Mouse (Mus musculus) small intestine, adult 2 months (tissue): ENCODE measurements around the gene Gna11. TPM values are rescaled to one million over a fixed set of nuclear protein-coding genes. Genes with fewer than 3 reads are reported as not detected.
A peak's percentile ranks its signal among the peaks of the same experiment; 100 is the strongest.

Experiments used
- H3K27ac ChIP-seq: fragments of 200-500 bp; 2 replicates; pipeline ENCODE4 v1.5.1; 2012; ENCODE audit warnings: low read depth, low read length, control low read depth, inconsistent platforms; ENCODE audit not compliant: insufficient read depth
- H3K27me3 ChIP-seq: fragments of 200-500 bp; 2 replicates; pipeline ENCODE4 v1.6.1; 2012; ENCODE audit warnings: mild to moderate bottlenecking, moderate library complexity, low read length, inconsistent platforms; ENCODE audit not compliant: control insufficient read depth, insufficient read depth
- H3K36me3 ChIP-seq: fragments of 200-500 bp; 2 replicates; pipeline ENCODE4 v1.6.1; 2012; ENCODE audit warnings: mild to moderate bottlenecking, low read length, control low read depth, inconsistent platforms; ENCODE audit not compliant: control insufficient read depth, insufficient read depth
- H3K4me1 ChIP-seq: fragments of 200-500 bp; 2 replicates; pipeline ENCODE4 v1.6.1; 2012; ENCODE audit warnings: low read length, inconsistent platforms, mixed read lengths; ENCODE audit not compliant: control insufficient read depth, insufficient read depth, insufficient read length
- H3K4me3 ChIP-seq: fragments of 200-500 bp; 2 replicates; pipeline ENCODE4 v1.5.1; 2012; ENCODE audit warnings: low read depth, mild to moderate bottlenecking, control low read depth, inconsistent platforms, low read length, moderate library complexity
- CTCF ChIP-seq: fragments of 200-500 bp; IDR thresholded peaks from 2 replicates; pipeline ENCODE4 v1.5.1; 2012; ENCODE audit warnings: low read depth, mild to moderate bottlenecking, control low read depth, inconsistent platforms, low read length, moderate library complexity, mixed read lengths; ENCODE audit not compliant: insufficient replicate concordance, insufficient read length; ENCODE audit errors: extremely low read depth
- POLR2A ChIP-seq: fragments of 200-500 bp; IDR thresholded peaks from 2 replicates; pipeline ENCODE4 v1.6.1; 2012; ENCODE audit warnings: low read depth, mild to moderate bottlenecking, control low read depth, inconsistent platforms, low read length, moderate library complexity
- WGBS: fragments of 180-500 bp; shearing (Covaris S2); methylation state at CpG from one replicate; pipeline ENCODE4 v1.1.7; 2018; 5-methylcytosine and 5-hydroxymethylcytosine counted together
- polyA plus RNA-seq: library from polyadenylated mRNA; depleted of rRNA; stranded (reverse); fragments of >200 nt; gene quantifications from 2 replicates; pipeline ENCODE4 v1.2.3, GENCODE M21; 2012

Gene Gna11
- polyA plus RNA-seq, 1 experiment, result 828 TPM

- no peak overlapping the region for H3K4me3 ChIP-seq
- H3K4me1 ChIP-seq, result peaks cover 13% of the 10 kb centered on the region
- no peak for TF ChIP-seq POLR2A
- no peak for TF ChIP-seq CTCF
- H3K36me3 ChIP-seq, result peaks cover 64% of the 10 kb centered on the region
- H3K27ac ChIP-seq, result no peak overlapping the region
- WGBS, result 83% methylated on average over 14 of the region's 14 CpGs
- H3K27me3 ChIP-seq, result no peaks in the 10 kb centered on the region
These were observed 55.0 kb downstream of the Gna11 start for GRCm38 (mm10) chr10:81489941-81490340.

- Histone ChIP-seq H3K4me1 (no peaks in the 10 kb centered on the region), H3K36me3 (peaks cover 63% of the 10 kb centered on the region), H3K4me3 (no peak overlapping the region), H3K27ac (no peak overlapping the region), H3K27me3 (no peaks in the 10 kb centered on the region)
- TF ChIP-seq POLR2A, result no peak
- WGBS, result 91% methylated on average over 11 of the region's 11 CpGs
These were observed 56.9 kb downstream of the Gna11 start for GRCm38 (mm10) chr10:81488081-81488480.

GRCm38 (mm10) chr10:81486496-81486895 is 58.5 kb downstream of the Gna11 start:
- peaks cover 8% of the 10 kb centered on the region; the same call in 1 of the 2 replicates for H3K4me1 ChIP-seq
- WGBS, result 87% methylated on average over 10 of the region's 10 CpGs
- H3K4me3 ChIP-seq, result no peak overlapping the region
- no peak overlapping the region for H3K27ac ChIP-seq
- peaks cover 8% of the 10 kb centered on the region for H3K27me3 ChIP-seq
- TF ChIP-seq POLR2A, result no peak
- TF ChIP-seq CTCF, result no peak
- peaks cover 48% of the 10 kb centered on the region for H3K36me3 ChIP-seq

- peaks cover 16% of the 10 kb centered on the region for H3K27me3 ChIP-seq
- no peak overlapping the region for H3K4me3 ChIP-seq
- H3K4me1 ChIP-seq, result peaks cover 8% of the 10 kb centered on the region; the same call in 1 of the 2 replicates
- no peak overlapping the region for H3K27ac ChIP-seq
- H3K36me3 ChIP-seq, result peaks cover 38% of the 10 kb centered on the region
- WGBS, result 52% methylated on average over 7 of the region's 7 CpGs
- TF ChIP-seq POLR2A (no peak), CTCF (no peak)
These were observed 59.4 kb downstream of the Gna11 start for GRCm38 (mm10) chr10:81485479-81486018.

- H3K27me3 ChIP-seq, result peaks cover 19% of the 10 kb centered on the region
- no peak for TF ChIP-seq POLR2A
- no peak for TF ChIP-seq CTCF
- H3K36me3 ChIP-seq, result peaks cover 33% of the 10 kb centered on the region
- 2% methylated on average over 2 of the region's 2 CpGs for WGBS
- H3K4me3 ChIP-seq, result no peak overlapping the region
- peaks cover 8% of the 10 kb centered on the region; the same call in 1 of the 2 replicates for H3K4me1 ChIP-seq
- no peak overlapping the region for H3K27ac ChIP-seq
These were observed 59.9 kb downstream of the Gna11 start for GRCm38 (mm10) chr10:81485060-81485449.

GRCm38 (mm10) chr10:81484441-81485059 is 60.4 kb downstream of the Gna11 start:
- Histone ChIP-seq H3K4me3 (no peak overlapping the region), H3K27ac (no peak overlapping the region), H3K4me1 (peaks cover 8% of the 10 kb centered on the region; the same call in 1 of the 2 replicates), H3K36me3 (peaks cover 29% of the 10 kb centered on the region), H3K27me3 (peaks cover 19% of the 10 kb centered on the region)
- WGBS, result 58% methylated on average over 6 of the region's 6 CpGs
- TF ChIP-seq CTCF, result no peak

GRCm38 (mm10) chr10:81483983-81484382 is 61.0 kb downstream of the Gna11 start:
- WGBS, result 17% methylated on average over 9 of the region's 9 CpGs
- TF ChIP-seq CTCF (peak; percentile 48; the same call in 1 of the 2 replicates), POLR2A (no peak)
- H3K27me3 ChIP-seq, result peaks cover 19% of the 10 kb centered on the region
- no peak overlapping the region for H3K27ac ChIP-seq
- peaks cover 25% of the 10 kb centered on the region for H3K36me3 ChIP-seq
- H3K4me1 ChIP-seq, result peaks cover 8% of the 10 kb centered on the region; the same call in 1 of the 2 replicates
- no peak overlapping the region for H3K4me3 ChIP-seq

- Histone ChIP-seq H3K4me1 (peaks cover 8% of the 10 kb centered on the region; the same call in 1 of the 2 replicates), H3K27ac (no peak within 1 kb of the TSS), H3K4me3 (peak within 1 kb of the TSS; percentile 65), H3K36me3 (peaks cover 11% of the 10 kb centered on the region; the same call in 1 of the 2 replicates), H3K27me3 (peaks cover 21% of the 10 kb centered on the region)
- WGBS, result under 1% methylated on average over 36 of the region's 36 CpGs
- TF ChIP-seq CTCF (peak; percentile 73), POLR2A (no peak)
These were observed 62.5 kb downstream of the Gna11 start, which contains the start of gene Celf5 for GRCm38 (mm10) chr10:81482533-81482889. TSS of gene Celf5 (minus strand) at chr10:81482709.
